Mouse (Mus musculus) cerebellum, adult 2 months (tissue): ENCODE results near the gene Gm27027. TPM values are rescaled to one million over a fixed set of nuclear protein-coding genes. Genes with fewer than 3 reads are reported as not detected.

ENCODE experiments used
- DNase-seq, 2 experiments: peaks; one replicate each; pipeline ENCODE4 v3.0.0; 2021
- H3K27ac ChIP-seq: fragments of 200-500 bp; 2 replicates; pipeline ENCODE4 v1.5.1; 2012; ENCODE audit warnings: low read length, control low read depth, inconsistent platforms; ENCODE audit not compliant: insufficient read depth
- H3K27me3 ChIP-seq: fragments of 200-500 bp; 2 replicates; pipeline ENCODE4 v1.6.1; 2012; ENCODE audit warnings: inconsistent platforms, mild to moderate bottlenecking, low read length, moderate library complexity; ENCODE audit not compliant: control insufficient read depth, insufficient read depth
- H3K4me1 ChIP-seq: fragments of 200-500 bp; 2 replicates; pipeline ENCODE4 v1.6.1; 2011; ENCODE audit warnings: low read length; ENCODE audit not compliant: control insufficient read depth, insufficient read depth
- H3K4me3 ChIP-seq: fragments of 200-500 bp; replicated peaks from 2 replicates; pipeline ENCODE3; 2011; ENCODE audit warnings: mild to moderate bottlenecking, low read depth, low read length, control low read depth; ENCODE audit not compliant: insufficient read depth
- CTCF ChIP-seq: fragments of 200-500 bp; IDR thresholded peaks from 2 replicates; pipeline ENCODE4 v1.5.1; 2011; ENCODE audit warnings: low read depth, mild to moderate bottlenecking, control low read depth, low read length, moderate library complexity, borderline replicate concordance; ENCODE audit not compliant: insufficient read depth
- POLR2A ChIP-seq: fragments of 200-500 bp; IDR thresholded peaks from 2 replicates; pipeline ENCODE4 v1.6.1; 2011; ENCODE audit warnings: low read length, control low read depth, borderline replicate concordance; ENCODE audit not compliant: insufficient read depth
- WGBS: fragments of 180-500 bp; shearing (Covaris S2); methylation state at CpG from one replicate; pipeline ENCODE4 v1.1.7; 2018; 5-methylcytosine and 5-hydroxymethylcytosine counted together
- polyA plus RNA-seq: library from polyadenylated mRNA; depleted of rRNA; stranded (reverse); fragments of >200 nt; gene quantifications from 2 replicates; pipeline ENCODE4 v1.2.3, GENCODE M21; 2012

The Gm27027 gene
- polyA plus RNA-seq, 1 experiment: 0.26 TPM

GRCm38 (mm10) chr2:93991336-93991735 is 4.8 kb downstream of the Gm27027 start:
- 88% methylated on average over 3 of the region's 3 CpGs for WGBS
- no peak for DNase-seq
- Histone ChIP-seq H3K27me3 (no peaks in the 10 kb centered on the region), H3K4me1 (no peaks in the 10 kb centered on the region), H3K4me3 (no peak overlapping the region), H3K27ac (no peak overlapping the region)
- TF ChIP-seq CTCF: no peak
- no peak for TF ChIP-seq POLR2A

DNA sequence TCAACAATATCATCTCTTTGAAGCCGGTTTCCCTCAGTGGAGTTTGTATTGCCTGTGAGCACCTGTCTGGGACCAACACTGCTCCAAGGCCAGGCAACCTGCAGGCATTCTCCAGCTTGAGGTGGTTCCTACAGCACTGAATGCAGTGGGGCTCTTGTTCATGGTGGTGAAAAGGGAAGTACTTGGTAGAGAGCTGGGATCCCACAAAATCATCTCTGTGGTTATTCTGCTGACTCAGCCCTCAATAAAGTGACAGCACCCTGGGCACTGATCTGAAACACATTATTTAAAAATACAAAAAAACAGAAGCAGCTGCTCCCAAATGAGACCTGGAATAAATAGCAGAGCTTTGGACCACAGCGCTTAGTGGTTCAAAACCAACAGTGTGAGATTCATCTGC is 7.7 kb downstream of the Gm27027 start:
- H3K27ac ChIP-seq: no peak overlapping the region
- no peak for DNase-seq
- TF ChIP-seq CTCF: no peak
- TF ChIP-seq POLR2A: no peak

GRCm38 (mm10) chr2:93982457-93983235 is 13.5 kb downstream of the Gm27027 start:
- TF ChIP-seq CTCF (no peak), POLR2A (no peak)
- Histone ChIP-seq H3K27me3 (no peaks in the 10 kb centered on the region), H3K27ac (no peak overlapping the region), H3K4me1 (peaks cover 17% of the 10 kb centered on the region; the same call in 1 of the 2 replicates), H3K4me3 (no peak overlapping the region)
- WGBS: 90% methylated on average over 4 of the region's 4 CpGs
- no peak for DNase-seq

More for the DNA sequence above, 7.7 kb downstream of the Gm27027 start:
- Histone ChIP-seq H3K4me3 (no peak overlapping the region), H3K4me1 (no peaks in the 10 kb centered on the region), H3K27me3 (no peaks in the 10 kb centered on the region)
- WGBS: 93% methylated on average over 2 of the region's 2 CpGs

DNA sequence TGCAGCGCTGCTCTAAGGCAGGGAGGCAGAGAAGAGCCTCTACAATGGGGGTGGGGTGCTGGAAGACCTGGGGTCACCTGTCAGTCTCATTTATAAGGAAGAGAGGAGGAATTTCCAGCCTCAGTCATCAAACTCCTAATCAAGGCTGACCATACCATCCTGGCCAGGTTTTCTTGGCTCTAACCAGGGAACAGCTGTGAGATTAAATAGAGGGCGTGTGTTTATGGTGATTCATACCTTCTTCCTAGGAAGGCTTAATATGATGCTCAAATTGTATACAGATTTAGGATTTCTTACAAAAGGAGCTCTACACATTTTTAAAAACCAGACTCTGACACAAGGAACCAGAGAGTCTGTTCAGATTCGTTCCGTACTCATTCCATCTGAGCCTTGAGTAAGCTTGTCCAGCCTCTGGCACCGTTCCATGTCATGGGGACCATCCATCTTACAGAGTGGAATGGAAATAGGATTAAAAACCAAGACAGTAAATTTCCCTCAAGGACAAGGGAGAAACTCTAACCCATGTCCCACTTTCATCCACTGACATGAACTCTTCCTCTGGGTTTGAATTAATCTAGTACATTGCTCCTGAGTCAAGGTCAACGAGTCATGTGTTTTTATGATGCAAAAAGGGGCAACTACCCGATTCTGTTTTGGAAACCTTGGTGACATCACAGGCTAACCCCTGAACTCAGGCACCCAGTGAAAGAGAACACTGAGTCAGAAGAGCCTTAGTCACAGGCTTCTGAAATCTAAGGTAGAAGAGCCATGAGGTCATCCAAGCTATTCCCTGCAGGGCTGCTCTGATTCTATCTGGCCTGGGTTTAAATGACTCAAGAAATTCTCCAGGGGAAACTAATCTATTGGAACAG is 16.7 kb downstream of the Gm27027 start:
- peak; percentile 37 to 74 for DNase-seq
- H3K27me3 ChIP-seq: no peaks in the 10 kb centered on the region
- WGBS: 55% methylated on average over 7 of the region's 7 CpGs
- no peak for TF ChIP-seq CTCF
- TF ChIP-seq POLR2A: no peak
- peaks cover 30% of the 10 kb centered on the region for H3K4me1 ChIP-seq
- no peak overlapping the region for H3K4me3 ChIP-seq
- 0 out of 2 replicates have a peak overlapping the region, but pooled peaks have one; percentile 23 for H3K27ac ChIP-seq

DNA sequence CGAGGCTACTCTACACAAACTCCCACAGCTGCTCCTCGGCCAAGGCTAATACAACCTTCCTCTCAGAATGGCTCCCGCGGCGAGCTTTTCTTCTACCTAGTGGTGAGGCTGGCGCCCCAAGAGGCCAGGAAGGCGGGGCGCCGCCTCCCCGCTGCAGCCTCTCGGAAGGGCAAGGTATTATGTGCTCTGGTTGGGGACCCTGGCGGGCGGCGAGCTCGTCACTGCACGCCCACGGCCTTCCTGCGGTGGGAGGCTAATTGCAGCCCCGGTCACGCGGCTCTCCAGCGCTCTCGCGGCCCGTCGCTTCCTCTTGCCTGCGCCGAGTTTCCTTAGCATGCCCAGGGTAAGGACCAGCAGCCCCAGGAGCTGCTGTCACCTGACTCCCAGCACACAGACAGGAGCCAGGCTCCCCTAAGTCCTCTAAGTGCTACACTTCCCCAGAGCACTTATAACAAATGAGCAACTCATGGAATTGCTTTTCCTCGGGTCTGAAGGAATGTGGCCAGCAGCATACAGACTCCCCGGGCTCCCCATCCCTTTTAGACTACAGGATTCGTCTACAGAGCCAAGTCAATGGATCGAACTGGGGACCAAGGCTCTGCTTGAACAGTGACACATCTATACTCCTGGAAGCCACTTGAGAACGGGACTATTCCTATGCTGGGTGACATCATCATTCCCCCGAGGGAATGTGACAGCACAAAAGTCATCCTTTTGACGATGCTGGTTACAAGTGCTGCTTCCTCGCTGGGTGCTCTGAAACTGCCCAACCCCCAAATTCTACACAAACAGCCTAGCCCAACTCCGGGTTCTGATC is 19.5 kb downstream of the Gm27027 start:
- Histone ChIP-seq H3K4me1 (peaks cover 30% of the 10 kb centered on the region), H3K27ac (0 out of 2 replicates have a peak overlapping the region, but pooled peaks have one; percentile 2), H3K4me3 (peak overlapping the region; percentile 30), H3K27me3 (no peaks in the 10 kb centered on the region)
- TF ChIP-seq POLR2A (no peak), CTCF (no peak)
- 5% methylated on average over 37 of the region's 37 CpGs for WGBS
- peak; percentile 63 to 67 for DNase-seq

GRCm38 (mm10) chr2:93975526-93976435 is 20.4 kb downstream of the Gm27027 start:
- WGBS: 49% methylated on average over 21 of the region's 21 CpGs
- Histone ChIP-seq H3K27ac (0 out of 2 replicates have a peak overlapping the region, but pooled peaks have one; percentile 2), H3K27me3 (no peaks in the 10 kb centered on the region), H3K4me3 (peak overlapping the region; percentile 30), H3K4me1 (peaks cover 30% of the 10 kb centered on the region)
- TF ChIP-seq CTCF: no peak
- no peak for TF ChIP-seq POLR2A
- DNase-seq: no peak

DNA sequence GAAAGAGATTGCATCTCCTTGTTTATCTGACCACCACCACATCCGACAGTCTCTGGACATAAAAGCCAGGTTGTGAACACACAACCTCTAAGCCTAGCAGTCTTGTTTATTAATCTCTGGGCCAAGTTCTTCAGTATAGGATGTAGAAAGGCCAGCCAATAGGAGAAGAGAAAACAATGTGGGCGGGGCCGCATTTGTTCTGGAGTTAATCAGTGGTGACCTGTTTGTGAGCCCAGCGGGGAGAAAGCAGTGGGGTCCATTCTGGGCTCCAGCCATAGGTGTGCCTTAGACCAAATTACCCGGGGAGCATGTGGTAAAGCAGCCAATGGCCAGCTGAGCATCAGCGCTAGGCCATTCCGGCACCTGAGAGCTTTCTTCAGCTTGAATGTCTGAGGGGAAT is 21.1 kb downstream of the Gm27027 start:
- no peak for TF ChIP-seq POLR2A
- no peak for TF ChIP-seq CTCF
- Histone ChIP-seq H3K4me3 (no peak overlapping the region), H3K27me3 (no peaks in the 10 kb centered on the region), H3K4me1 (peaks cover 27% of the 10 kb centered on the region), H3K27ac (no peak overlapping the region)
- DNase-seq: no peak
- WGBS: 70% methylated on average over 7 of the region's 7 CpGs
